Mouse (Mus musculus) ovary, adult 18-20 months (tissue): Measurements from ENCODE around the gene C2cd2.

Source experiments
- DNase-seq: peaks from one replicate; pipeline ENCODE4 v3.0.0; 2022; ENCODE audit warnings: low spot score, mixed read lengths

Gene C2cd2

GRCm38 (mm10) chr16:97808881-97809280 lies 153.5 kb downstream of the C2cd2 start:
- no peak for DNase-seq

DNA sequence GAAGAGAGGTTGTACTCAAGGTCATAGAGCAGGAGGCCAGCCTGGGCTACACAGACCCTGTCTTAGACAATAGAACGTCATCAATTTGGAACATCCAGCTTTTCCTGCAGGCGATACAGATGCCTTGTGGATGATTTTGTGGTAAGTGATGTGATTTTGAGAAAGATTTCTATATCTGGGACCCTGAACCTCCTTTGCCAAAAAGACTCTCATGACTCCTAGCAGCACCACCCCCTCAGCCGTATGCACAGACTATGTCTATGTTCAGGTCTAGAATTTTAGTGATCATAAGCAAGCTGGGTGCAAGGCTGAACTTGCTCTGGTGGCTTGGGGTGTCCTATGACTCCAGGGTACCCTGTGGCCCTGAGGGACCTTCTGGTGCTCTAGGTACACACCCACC lies 156.8 kb downstream of the C2cd2 start:
- DNase-seq = no peak
